Mouse (Mus musculus) induced T-regulatory cell, adult 2 months (primary cell): ENCODE data around the gene 4933402E13Rik.

Source experiments
- DNase-seq: peaks from one replicate; pipeline ENCODE4 v3.0.0-alpha.2; 2012; ENCODE audit warnings: low read depth

Gene 4933402E13Rik

GRCm38 (mm10) chrX:62283199-62283598, at the start of gene 4933402E13Rik:
4933402E13Rik (plus strand) TSS chrX:62283499.
- DNase-seq = no peak
